Mouse (Mus musculus): ENCODE data around the gene Rab40c. TPM values are rescaled to one million over a fixed set of nuclear protein-coding genes. Genes with fewer than 3 reads are reported as not detected.
A peak's percentile ranks its signal among the peaks of the same experiment; 100 is the strongest.

Gene Rab40c
- total RNA-seq, 2 experiments from 2014 or later: 46.7 to 50.9 TPM

- no peak for DNase-seq (ENCODE audit: low spot score in 2 of 2)
- intact Hi-C loops (cut with DNase I): no loop called here
These were observed 55.8 kb downstream of the Rab40c start for GRCm38 (mm10) chr17:25863681-25864080.

GRCm38 (mm10) chr17:25861704-25862612 is 57.6 kb downstream of the Rab40c start:
- intact Hi-C loops (cut with DNase I): no loop called here
- no peak for DNase-seq (ENCODE audit: low spot score in 2 of 2)

- DNase-seq (ENCODE audit: low spot score in 2 of 2): peak; percentile 94 to 97
- intact Hi-C loops (cut with DNase I): no loop called here
These were observed 58.5 kb downstream of the Rab40c start, which contains the start of gene Wdr90 for GRCm38 (mm10) chr17:25860832-25861703. TSS of gene Wdr90 (minus strand) at chr17:25861501.

GRCm38 (mm10) chr17:25860229-25860628 is 59.3 kb downstream of the Rab40c start:
- DNase-seq (ENCODE audit: low spot score in 2 of 2): no peak
- intact Hi-C loops (cut with DNase I): no loop called here

DNA sequence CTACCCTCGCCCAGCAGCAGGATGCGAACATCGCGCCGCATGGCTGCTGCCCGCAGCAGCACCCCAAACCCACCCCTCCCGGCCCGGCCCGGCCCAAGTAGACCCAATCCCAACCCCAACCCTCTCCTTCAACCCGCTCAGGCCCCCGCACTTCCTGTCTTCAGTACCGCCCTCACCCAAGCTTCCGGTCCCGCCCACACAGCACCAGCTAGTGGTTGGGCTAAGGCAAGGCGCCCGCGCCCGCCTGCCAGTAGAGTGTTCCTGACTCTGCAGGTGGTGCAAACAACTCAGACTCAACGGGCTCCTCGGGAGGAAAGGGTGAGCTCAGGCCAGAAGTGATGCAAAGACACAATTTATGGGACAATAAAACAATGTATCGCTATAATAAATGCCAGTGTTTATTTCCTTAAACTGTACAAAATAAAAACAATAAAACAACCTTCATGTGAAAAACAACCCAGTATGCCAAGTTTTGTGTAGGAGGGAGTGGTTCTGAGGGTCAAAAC is 75.1 kb downstream of the Rab40c start, which contains the start of gene Rhot2:
Rhot2 (minus strand) TSS at position 456 of the 506 bp plus-strand sequence.
- intact Hi-C loops (cut with DNase I): no loop called here
- DNase-seq (ENCODE audit: low spot score in 2 of 2): peak; percentile 94 to 97

- DNase-seq (ENCODE audit: low spot score in 2 of 2): peak; percentile 46 to 49
- intact Hi-C loops (cut with DNase I): no loop called here
These were observed 75.7 kb downstream of the Rab40c start for GRCm38 (mm10) chr17:25843636-25844395.

- DNase-seq (ENCODE audit: low spot score in 2 of 2): no peak
- intact Hi-C loops (cut with DNase I): no loop called here
These were observed 76.4 kb downstream of the Rab40c start for GRCm38 (mm10) chr17:25843122-25843521.

DNA sequence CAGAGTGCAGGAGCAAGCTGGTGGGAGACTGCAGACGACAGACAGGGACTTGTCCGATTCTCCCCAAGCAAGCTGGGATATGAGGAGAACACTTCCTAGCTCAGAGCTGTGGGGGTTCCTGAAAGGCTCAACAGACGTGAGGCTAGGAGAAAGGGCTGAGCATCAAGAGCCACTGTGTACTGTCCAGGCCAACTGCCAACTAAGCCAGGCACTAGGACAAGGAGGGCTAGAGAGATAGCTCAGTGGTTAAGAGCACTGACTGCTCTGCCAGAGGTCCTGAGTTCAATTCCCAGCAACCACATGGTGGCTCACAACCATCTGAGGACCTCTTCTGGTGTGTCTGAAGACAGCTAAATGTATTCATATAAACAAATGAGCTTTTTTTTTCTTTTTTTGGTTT is 77.0 kb downstream of the Rab40c start:
- no peak for DNase-seq (ENCODE audit: low spot score in 2 of 2)
- intact Hi-C loops (cut with DNase I): no loop called here

DNA sequence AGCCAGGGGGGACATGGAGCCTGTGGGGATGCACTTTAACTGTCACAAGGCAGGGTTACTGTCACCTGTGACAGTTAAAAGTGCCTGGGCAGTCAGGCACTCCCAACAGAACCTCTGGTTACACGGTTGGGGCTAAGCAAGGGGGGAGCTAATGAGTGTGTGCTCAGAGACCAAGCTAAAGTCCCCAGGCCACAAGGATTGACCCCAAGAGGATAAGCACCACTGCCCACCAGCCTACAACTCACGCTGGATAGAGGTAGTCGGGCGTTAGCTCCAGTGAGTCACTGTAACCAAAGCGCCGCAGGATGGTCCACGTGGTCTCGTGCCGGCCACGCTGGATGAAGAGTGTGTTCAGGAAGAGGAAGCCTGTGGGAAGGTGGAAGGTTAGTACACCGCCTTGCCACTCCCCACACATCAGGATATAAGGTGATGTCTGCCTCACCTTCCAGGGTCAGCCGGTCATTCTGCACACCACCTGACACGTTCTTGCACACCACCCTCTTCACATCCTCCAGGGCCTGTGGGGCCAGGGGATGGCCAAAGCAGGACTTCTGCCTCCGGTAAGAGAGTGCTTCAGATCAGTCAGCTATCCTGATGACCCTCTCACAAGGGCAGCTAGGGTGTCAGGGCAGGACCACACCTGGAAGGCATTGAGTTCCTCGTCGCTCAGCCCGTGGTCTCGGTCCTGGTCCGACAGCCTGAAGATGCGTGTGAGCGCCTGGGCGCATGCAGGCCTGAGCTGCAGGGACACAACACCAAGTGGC is 78.2 kb downstream of the Rab40c start, which contains the start of gene Gm20683:
Gm20683 (minus strand) TSS at position 647 of the 764 bp plus-strand sequence.
- intact Hi-C loops (cut with DNase I): no loop called here
- DNase-seq (ENCODE audit: low spot score in 2 of 2): no peak

GRCm38 (mm10) chr17:25840519-25840918 is 79.0 kb downstream of the Rab40c start:
- no peak for DNase-seq (ENCODE audit: low spot score in 2 of 2)
- intact Hi-C loops (cut with DNase I): no loop called here

DNA sequence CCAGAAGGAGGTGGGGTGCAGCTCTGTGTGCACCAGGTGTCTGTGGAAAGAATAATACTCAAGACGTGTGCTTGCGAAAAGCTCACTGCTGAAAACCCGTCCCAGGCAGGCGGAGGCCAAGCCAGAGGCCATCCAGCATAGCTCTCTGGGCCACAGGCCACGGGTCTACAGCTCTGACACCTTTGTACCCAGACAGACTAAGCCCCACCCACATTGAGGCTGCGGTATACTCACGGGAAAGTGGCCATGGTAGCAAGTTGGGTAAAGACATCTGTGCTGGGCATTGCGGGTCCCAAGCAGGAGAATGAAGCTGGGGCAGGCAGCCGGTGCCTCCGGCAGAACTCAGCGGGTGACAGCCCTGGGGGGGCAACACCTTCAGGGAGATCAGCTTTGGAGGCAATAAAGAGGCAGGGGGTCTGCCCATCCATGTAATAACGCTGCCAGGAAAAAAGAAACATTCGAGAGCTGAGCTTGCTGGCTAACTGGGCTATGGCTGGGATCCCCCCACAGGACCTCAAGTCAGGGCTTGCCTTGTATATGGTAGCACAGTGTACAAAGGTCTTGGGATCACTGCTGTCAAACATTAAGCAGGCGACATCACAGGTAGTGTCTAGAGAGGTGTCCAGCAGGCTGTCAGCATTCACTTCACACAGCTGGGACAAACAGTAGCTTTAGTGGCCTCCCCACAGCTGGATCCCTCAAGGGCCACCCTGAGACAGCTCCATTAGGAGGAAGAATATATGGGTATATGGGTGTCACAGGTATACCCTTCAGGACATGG is 79.9 kb downstream of the Rab40c start:
- no peak for DNase-seq (ENCODE audit: low spot score in 2 of 2)
- intact Hi-C loops (cut with DNase I): no loop called here

GRCm38 (mm10) chr17:25838904-25839303 is 80.6 kb downstream of the Rab40c start:
- intact Hi-C loops (cut with DNase I): no loop called here
- no peak for DNase-seq (ENCODE audit: low spot score in 2 of 2)

GRCm38 (mm10) chr17:25837533-25837932 is 82.0 kb downstream of the Rab40c start:
- intact Hi-C loops (cut with DNase I): no loop called here
- peak; percentile 26 to 52 for DNase-seq (ENCODE audit: low spot score in 2 of 2)

DNA sequence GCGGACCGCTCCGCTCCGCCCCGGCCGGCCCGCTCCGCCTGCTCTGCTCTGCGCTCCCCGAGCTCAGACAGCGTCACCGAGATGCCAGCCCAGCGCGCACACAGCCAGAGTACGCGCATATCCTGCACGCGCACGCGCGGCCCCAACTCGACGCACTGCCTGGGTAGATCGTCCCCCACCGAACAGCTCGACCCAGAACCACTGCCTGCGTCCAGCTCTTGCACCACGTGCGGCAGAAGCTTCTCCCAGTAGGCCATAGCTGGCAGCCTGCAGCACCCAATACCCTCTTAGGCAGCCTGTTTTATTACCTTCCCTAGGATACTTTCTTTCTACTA is 82.5 kb downstream of the Rab40c start, which contains the start of gene Rhbdl1:
Rhbdl1 (minus strand) TSS at position 220 of the 335 bp plus-strand sequence.
- DNase-seq (ENCODE audit: low spot score in 2 of 2): peak; percentile 87 to 94
- intact Hi-C loops (cut with DNase I): no loop called here

- no peak for DNase-seq (ENCODE audit: low spot score in 2 of 2)
- intact Hi-C loops (cut with DNase I): no loop called here
These were observed 83.0 kb downstream of the Rab40c start for GRCm38 (mm10) chr17:25836397-25837075.

DNA sequence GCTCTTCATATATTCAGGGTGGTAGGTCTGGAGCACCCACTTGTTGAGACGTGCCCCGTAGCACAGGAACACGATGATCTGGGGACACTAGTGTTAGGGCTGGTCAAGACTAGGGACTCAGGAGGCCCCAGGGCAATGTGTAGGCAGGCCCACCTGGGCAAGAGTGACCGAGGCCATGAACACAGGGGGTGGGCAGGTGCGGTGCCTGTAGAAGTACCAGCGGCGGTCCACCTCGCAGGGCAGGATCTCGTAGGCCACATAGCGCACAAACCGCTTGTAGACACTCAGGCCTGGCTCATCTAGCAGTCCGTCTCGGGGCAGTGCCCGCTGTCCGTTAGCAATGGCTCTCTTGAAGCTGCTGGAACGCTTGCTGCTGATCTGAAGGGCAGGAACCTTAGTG is 83.7 kb downstream of the Rab40c start:
- DNase-seq (ENCODE audit: low spot score in 2 of 2): no peak
- intact Hi-C loops (cut with DNase I): no loop called here

- no peak for DNase-seq (ENCODE audit: low spot score in 2 of 2)
These were observed 84.2 kb downstream of the Rab40c start for GRCm38 (mm10) chr17:25835301-25835700.

More at GRCm38 (mm10) chr17:25835301-25835700, 84.2 kb downstream of the Rab40c start:
- intact Hi-C loops (cut with DNase I): no loop called here

Measured in left cerebral cortex, postnatal 25 days (tissue).